In genomic region chr4:127168914-127169345, GRCm38 (mm10) we compare ENCODE assay signal across 9 mouse cellular contexts. TPM values are rescaled to one million over a fixed set of nuclear protein-coding genes. Genes with fewer than 3 reads are reported as not detected.
DNase-seq lines count a peak whose midpoint lies in the region; ATAC-seq lines count a peak whose summit lies in the region.
"Had no signal": no experiment of that assay in that cellular context is flagged by ENCODE, and none has a peak within 500 bp of the region (broad histone marks: within the 10 kb centered on the region; RNA-seq: fewer than 3 reads in every experiment).

Gene Dlgap3 (plus strand): TSS chr4:127169204.

- H3K9me3 ChIP-seq in lung, embryonic 15.5 days, result no peaks in the 10 kb centered on the region

- peak; percentile 65 for DNase-seq in right cerebral cortex, postnatal 4 days
- no peak for DNase-seq in right cerebral cortex, postnatal 36 days (ENCODE audit: low spot score in 2 of 2)
- DNase-seq in cerebellum, adult 18-20 months, result peak; percentile 70 to 88
- peak; percentile 16 for DNase-seq in gastrocnemius, postnatal 25 days
- DNase-seq in kidney, postnatal 14 days, result peak; percentile 46
- peak; percentile 14 for DNase-seq in splenic B cell, adult 2 months (ENCODE audit: low read depth, low spot score)
- DNase-seq in right cerebral cortex, adult 18-20 months, result no peak

- H3K9ac ChIP-seq in lung, embryonic 15.5 days, result peak within 1 kb of the TSS; percentile 40

- peak; percentile 52 for ATAC-seq in lung, embryonic 15.5 days (ENCODE audit: borderline replicate concordance, extremely low read depth, low FRiP score, low TSS enrichment)

- H3K27me3 ChIP-seq in lung, embryonic 15.5 days, result peaks cover 64% of the 10 kb centered on the region
- 0 out of 2 replicates have a peak, but pooled peaks cover 4% of the 10 kb centered on the region for H3K27me3 ChIP-seq in splenic B cell, adult 2 months (ENCODE audit: control insufficient read depth, insufficient read depth, low read length, poor library complexity, severe bottlenecking)

- H3K4me1 ChIP-seq in lung, embryonic 15.5 days, result peaks cover 17% of the 10 kb centered on the region; the same call in 1 of the 2 replicates

- under 1% methylated on average over 17 of the region's 67 CpGs for WGBS in lung, embryonic 15.5 days

- peak within 1 kb of the TSS; percentile 70 for H3K4me3 ChIP-seq in lung, embryonic 15.5 days

- H3K27ac ChIP-seq in lung, embryonic 15.5 days, result no peak within 1 kb of the TSS

- H3K4me2 ChIP-seq in lung, embryonic 15.5 days, result peak within 1 kb of the TSS; percentile 100

- H3K36me3 ChIP-seq in lung, embryonic 15.5 days, result no peaks in the 10 kb centered on the region
- H3K36me3 ChIP-seq in splenic B cell, adult 2 months (ENCODE audit: control insufficient read depth, insufficient read depth, low read length, poor library complexity, severe bottlenecking), result no peaks in the 10 kb centered on the region

RNA-seq across cellular contexts. Expression of gene Dlgap3, which starts in this region (rescaled TPM):
- total RNA-seq in gastrocnemius, postnatal 25 days (2021), result under 1 TPM in 1 of 2 experiments, not detected in 1; 0.08 TPM
- 0.75 and 0.77 TPM in 2 replicates for polyA plus RNA-seq in lung, embryonic 15.5 days (2015; fragmentation: Nextera tagmentation; extraction: Ambion mirVana)
- total RNA-seq: common myeloid progenitor, adult 5-6 weeks had no signal

Comparison
In these comparisons a context has a peak if more than half of its experiments do, and no peak if none do; other contexts are left out.
1. DNase-seq: peak in right cerebral cortex, postnatal 4 days (single experiment), cerebellum, adult 18-20 months (2 of 2), kidney, postnatal 14 days (single experiment) and splenic B cell, adult 2 months (single experiment); none in right cerebral cortex, postnatal 36 days (0 of 2) and right cerebral cortex, adult 18-20 months (single experiment).
2. Peak in DNase-seq in gastrocnemius, postnatal 25 days; RNA of the gene not detected or under 1 TPM.
3. Peak in ATAC-seq, H3K4me3 ChIP-seq, H3K9ac ChIP-seq and H3K4me2 ChIP-seq in lung, embryonic 15.5 days; RNA of the gene not detected or under 1 TPM.